Mouse (Mus musculus): ENCODE data around the gene Snx19.

Snx19 gene

DNA sequence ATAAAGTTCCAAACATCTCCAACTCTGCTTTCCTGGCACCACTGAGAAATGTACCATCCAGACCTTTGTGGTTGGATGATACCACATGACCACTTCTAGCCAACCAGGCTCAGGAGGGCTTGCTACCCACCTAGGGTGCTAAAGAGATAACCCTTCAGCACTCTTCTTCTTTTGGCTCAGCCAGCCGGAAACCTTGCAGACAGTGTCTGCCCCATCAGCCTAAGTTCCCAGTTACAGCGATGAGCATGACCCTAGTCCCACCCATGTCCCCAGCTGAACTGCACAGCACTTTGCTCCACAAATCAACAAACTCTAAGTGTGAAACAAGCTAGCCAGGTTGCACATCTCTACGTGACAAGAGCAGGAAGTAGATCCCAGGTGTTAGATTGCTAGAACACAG lies 57.3 kb downstream of the Snx19 start:
- no peak for DNase-seq (ENCODE audit: low spot score)

DNA sequence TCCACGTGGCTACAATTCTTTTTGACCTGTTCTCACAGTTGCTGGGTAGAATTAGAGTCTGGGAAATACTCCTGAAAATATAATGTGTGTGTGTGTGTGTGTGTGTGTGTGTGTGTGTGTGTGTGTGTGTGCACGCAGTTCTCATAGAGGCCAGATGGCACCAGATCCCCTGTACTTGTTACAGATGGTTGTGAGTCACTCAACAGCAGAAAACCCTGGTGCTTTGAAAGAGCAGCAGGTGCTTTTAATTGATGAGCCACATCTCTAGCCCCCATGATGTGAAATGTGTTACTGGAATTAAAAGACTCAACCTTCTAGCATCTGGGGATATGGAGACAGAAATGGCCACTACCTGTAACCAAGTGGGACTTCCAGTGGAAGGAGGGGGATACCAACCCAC lies 58.3 kb downstream of the Snx19 start:
- no peak for DNase-seq (ENCODE audit: low spot score)

DNA sequence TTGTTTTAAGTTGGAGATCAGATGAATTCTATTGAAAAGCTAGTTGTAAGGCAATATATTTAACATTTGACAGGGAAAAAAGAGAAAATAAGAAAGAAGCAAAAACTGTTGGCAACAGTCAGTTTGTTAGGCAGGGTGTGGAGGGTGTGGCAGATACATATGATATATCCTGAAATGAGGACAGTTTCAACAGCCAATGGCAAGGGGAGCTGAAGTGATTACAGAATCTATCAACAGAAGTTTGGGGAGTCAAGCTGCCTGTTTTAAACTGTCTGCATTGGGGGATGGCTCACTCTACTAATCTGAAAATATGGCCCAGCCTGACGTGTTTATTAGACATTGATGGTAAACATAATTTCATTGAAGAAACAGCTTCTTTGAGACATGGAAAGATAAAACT lies 61.5 kb downstream of the Snx19 start:
- DNase-seq (ENCODE audit: low spot score): no peak

DNA sequence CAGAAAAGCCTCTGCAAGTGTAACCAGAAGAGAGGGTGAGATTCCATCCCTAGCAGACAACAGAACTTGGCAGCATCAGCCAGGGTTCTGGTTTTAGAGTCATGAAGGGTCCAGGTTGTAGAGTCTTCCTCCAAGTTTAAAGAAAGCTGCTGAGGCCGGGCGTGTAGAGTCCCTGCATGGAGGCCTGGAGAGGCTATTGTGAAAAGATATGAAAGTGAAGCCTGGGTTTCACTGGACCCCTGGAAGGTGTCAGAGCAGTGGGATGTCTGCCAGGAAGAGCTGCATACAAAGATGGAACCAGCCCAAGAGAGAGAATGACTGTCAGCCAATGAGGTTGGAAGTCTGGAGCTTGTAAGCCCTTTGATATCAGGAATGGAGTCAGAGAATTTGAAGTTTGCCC lies 67.5 kb downstream of the Snx19 start:
- DNase-seq (ENCODE audit: low spot score): no peak

DNA sequence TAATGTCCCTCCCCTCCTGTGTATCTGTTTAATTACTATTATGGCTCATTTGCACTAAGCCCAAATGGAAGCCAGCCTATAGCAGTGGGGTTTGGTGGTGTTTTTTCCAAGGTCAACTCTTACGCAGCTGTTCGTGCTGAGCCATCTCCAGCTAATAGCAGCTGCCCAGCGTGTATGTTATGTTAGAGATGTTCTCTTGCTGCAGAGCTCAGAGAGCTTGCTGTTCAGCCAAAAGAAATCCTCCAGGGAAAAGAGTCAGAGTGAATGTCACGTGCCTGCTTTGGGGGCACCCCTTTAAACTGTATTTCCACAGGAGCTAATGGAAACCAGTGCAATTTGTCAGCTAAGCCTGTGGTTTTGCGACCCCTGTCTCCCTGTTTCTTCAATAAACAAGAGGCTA lies 82.1 kb downstream of the Snx19 start:
- DNase-seq (ENCODE audit: low spot score): no peak

DNA sequence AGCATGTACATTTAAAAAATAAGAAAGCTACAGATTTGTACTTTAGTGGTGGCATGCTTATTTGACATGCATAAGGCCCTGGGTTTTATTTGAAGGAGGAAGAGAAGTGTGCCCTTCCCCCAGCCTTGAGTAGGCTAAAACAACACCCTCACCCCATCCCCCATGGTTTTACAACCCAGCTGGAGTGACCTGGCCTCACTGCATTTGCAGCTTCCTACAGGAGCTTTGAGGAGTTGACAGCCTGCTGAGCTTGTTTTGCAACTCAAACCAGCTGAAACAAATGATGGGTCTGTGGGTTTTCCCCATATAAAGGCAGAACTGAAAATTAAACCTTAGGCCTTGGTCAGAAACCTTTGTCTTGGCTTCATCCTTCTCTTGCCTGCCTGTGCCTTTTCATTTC lies 89.0 kb downstream of the Snx19 start:
- no peak for DNase-seq (ENCODE audit: low spot score)
